Mouse (Mus musculus): ENCODE data around the gene Ptgr1. TPM values are rescaled to one million over a fixed set of nuclear protein-coding genes. Genes with fewer than 3 reads are reported as not detected.

Gene Ptgr1
- total and polyA plus RNA-seq, 2 experiments from 2014 or later, result 2.0 to 3.8 TPM

DNA sequence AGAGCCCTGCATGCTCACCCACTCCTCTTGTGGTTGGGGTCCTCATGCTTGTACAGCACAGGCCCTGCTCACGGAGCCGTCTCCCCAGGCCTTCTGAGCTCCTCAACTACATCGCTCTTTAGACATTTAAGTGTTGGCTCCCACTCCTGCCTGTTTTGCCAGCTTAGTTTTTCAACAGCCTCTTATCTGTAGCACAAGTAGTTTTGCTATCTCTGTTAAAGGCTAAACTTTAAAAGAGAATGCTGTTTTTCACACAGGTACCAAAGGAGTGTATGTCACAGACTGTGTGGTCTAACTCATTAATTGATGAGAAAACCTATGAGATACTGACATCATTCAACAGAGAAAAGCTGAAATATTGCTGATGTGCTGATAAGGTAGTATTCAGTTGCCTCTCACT lies 24.5 kb upstream of the Ptgr1 start:
- Histone ChIP-seq H3K4me2 (ENCODE audit: low read depth) (no peak overlapping the region), H3K27me3 (ENCODE audit: insufficient read depth, low read length) (no peaks in the 10 kb centered on the region), H3K36me3 (ENCODE audit: insufficient read depth) (no peaks in the 10 kb centered on the region), H3K4me1 (ENCODE audit: insufficient read depth) (no peaks in the 10 kb centered on the region), H3K27ac (ENCODE audit: low read depth, low read length) (no peak overlapping the region), H3K4me3 (ENCODE audit: low read depth, low read length) (no peak overlapping the region), H3K9ac (no peak overlapping the region), H3K9me3 (ENCODE audit: low read length) (no peaks in the 10 kb centered on the region)
- DNase-seq, result no peak
- TF ChIP-seq CTCF (IDR thresholded peaks at IDR 0.05; ENCODE audit: low read depth), result no peak
- 63% methylated on average over 3 of the region's 3 CpGs for WGBS
- ATAC-seq, result no peak

DNA sequence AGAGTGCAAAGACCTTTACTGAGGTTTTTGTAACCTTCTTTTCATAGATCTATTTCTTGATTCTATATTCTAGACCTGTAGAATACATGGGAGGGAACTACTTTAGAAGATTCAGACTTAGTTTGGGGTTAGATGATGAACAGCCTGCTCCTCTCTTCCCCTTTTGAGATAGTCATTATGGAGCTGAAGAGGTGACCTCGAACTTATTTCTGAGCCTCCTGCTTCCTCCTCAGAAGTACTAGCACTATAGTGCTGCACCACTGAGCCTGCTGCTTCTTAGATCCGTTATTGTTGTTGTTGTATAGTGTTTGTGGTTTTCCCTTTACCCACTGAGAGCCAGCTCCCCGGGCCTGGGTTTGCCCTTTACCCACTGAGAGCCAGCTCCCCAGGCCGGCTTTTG lies 22.8 kb upstream of the Ptgr1 start:
- Histone ChIP-seq H3K27me3 (ENCODE audit: insufficient read depth, low read length) (no peaks in the 10 kb centered on the region), H3K4me3 (ENCODE audit: low read depth, low read length) (no peak overlapping the region), H3K27ac (ENCODE audit: low read depth, low read length) (no peak overlapping the region), H3K36me3 (ENCODE audit: insufficient read depth) (no peaks in the 10 kb centered on the region), H3K9me3 (ENCODE audit: low read length) (no peaks in the 10 kb centered on the region), H3K9ac (no peak overlapping the region), H3K4me1 (ENCODE audit: insufficient read depth) (no peaks in the 10 kb centered on the region), H3K4me2 (ENCODE audit: low read depth) (no peak overlapping the region)
- TF ChIP-seq CTCF (IDR thresholded peaks at IDR 0.05; ENCODE audit: low read depth), result no peak
- no peak for ATAC-seq
- WGBS, result 67% methylated on average over 4 of the region's 4 CpGs
- DNase-seq, result no peak

DNA sequence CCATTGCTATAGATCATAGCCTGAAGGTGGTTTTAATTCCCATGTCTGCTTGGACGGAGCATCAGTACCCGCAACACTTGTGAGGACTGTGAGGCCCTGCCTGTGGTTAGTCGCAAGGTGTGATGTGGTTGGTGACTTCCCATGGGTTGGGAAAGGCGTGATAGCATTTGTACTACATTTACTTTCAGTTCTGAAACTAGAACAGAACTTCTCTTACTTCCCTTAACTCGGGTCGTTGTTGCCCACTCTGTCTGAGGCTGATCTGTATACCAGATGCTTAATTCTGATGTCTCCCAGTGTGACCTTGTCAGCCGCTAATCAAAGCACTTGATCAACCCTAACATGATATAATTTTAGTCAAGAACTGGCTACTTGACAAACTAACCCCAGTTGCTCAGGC lies 22.3 kb upstream of the Ptgr1 start:
- H3K4me1 ChIP-seq (ENCODE audit: insufficient read depth), result peaks cover 3% of the 10 kb centered on the region; the same call in 1 of the 2 replicates
- no peak overlapping the region for H3K4me2 ChIP-seq (ENCODE audit: low read depth)
- ATAC-seq (no peak), DNase-seq (no peak)
- no peaks in the 10 kb centered on the region for H3K36me3 ChIP-seq (ENCODE audit: insufficient read depth)
- TF ChIP-seq CTCF (IDR thresholded peaks at IDR 0.05; ENCODE audit: low read depth), result no peak
- no peaks in the 10 kb centered on the region for H3K27me3 ChIP-seq (ENCODE audit: insufficient read depth, low read length)
- H3K4me3 ChIP-seq (ENCODE audit: low read depth, low read length), result no peak overlapping the region
- no peak overlapping the region for H3K9ac ChIP-seq
- H3K27ac ChIP-seq (ENCODE audit: low read depth, low read length), result no peak overlapping the region
- WGBS, result 91% methylated on average over 7 of the region's 7 CpGs
- no peaks in the 10 kb centered on the region for H3K9me3 ChIP-seq (ENCODE audit: low read length)

DNA sequence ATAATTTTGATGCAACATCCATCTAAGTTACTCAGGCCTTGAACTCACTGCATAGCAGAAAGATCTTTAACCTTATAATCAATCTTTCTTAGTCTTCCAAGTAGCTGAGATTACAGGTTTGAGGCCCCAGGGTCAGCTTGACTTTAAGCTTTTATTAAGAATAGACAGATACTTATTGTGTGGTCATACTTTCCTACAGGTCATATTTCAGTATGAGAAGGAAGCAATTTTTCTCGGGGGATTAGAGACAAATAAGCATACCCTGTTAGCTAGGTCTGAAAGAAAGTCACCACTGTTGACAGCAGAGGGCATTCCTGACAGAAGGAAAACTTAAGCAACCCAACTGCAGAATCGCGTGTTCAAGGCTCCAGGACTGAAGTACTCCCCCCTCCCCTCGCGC lies 21.1 kb upstream of the Ptgr1 start:
- Histone ChIP-seq H3K9ac (no peak overlapping the region), H3K9me3 (ENCODE audit: low read length) (no peaks in the 10 kb centered on the region), H3K4me2 (ENCODE audit: low read depth) (no peak overlapping the region), H3K36me3 (ENCODE audit: insufficient read depth) (no peaks in the 10 kb centered on the region), H3K4me1 (ENCODE audit: insufficient read depth) (peaks cover 8% of the 10 kb centered on the region; the same call in 1 of the 2 replicates), H3K27me3 (ENCODE audit: insufficient read depth, low read length) (no peaks in the 10 kb centered on the region), H3K4me3 (ENCODE audit: low read depth, low read length) (no peak overlapping the region), H3K27ac (ENCODE audit: low read depth, low read length) (no peak overlapping the region)
- DNase-seq (no peak), ATAC-seq (no peak)
- WGBS, result 82% methylated on average over 5 of the region's 5 CpGs
- no peak for TF ChIP-seq CTCF (IDR thresholded peaks at IDR 0.05; ENCODE audit: low read depth)

DNA sequence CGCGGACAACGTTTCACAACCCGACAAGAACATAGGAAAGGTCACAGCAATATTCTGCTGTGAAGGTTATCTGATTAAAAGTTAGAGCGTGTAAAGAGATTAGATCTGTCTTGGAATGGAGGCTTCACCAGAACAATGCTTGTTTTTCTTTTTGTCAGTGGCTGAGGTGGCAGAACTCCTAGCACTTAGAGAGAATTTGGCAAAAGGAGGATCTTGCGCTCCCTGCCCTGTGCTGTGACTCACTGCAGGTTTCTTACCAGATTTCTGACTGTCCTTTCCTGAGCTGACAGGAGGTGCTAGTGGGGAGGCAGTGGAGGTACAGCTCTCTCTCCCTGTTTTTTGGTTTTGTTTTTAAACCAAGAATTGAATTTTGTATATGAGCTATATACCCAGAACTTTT lies 20.1 kb upstream of the Ptgr1 start:
- WGBS, result 75% methylated on average over 6 of the region's 6 CpGs
- TF ChIP-seq CTCF (IDR thresholded peaks at IDR 0.05; ENCODE audit: low read depth), result no peak

DNA sequence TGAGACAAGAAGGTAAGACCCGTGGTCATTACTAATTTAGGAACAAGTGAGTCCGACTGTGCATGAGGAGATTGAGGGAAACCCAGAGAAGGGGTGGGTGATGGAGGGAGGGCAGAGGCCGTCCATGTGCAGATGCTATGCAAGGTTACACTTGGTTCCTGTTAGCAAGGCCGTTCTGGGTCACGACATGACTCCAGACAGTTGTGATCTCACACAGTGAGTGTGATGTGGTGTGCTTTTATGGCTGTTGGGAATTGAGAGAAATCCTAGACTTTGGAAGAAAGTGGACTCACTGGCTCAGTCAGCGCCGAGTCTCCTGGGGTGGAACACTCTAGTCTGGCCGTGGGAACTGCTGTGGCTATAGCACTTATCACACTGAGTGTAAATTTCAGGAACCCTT lies 19.3 kb upstream of the Ptgr1 start:
- no peak overlapping the region for H3K9ac ChIP-seq
- H3K36me3 ChIP-seq (ENCODE audit: insufficient read depth), result no peaks in the 10 kb centered on the region
- TF ChIP-seq CTCF (IDR thresholded peaks at IDR 0.05; ENCODE audit: low read depth), result no peak
- 77% methylated on average over 8 of the region's 8 CpGs for WGBS
- no peak overlapping the region for H3K4me3 ChIP-seq (ENCODE audit: low read depth, low read length)
- H3K4me1 ChIP-seq (ENCODE audit: insufficient read depth), result peaks cover 8% of the 10 kb centered on the region; the same call in 1 of the 2 replicates
- H3K27me3 ChIP-seq (ENCODE audit: insufficient read depth, low read length), result no peaks in the 10 kb centered on the region
- H3K9me3 ChIP-seq (ENCODE audit: low read length), result no peaks in the 10 kb centered on the region
- ATAC-seq (no peak), DNase-seq (no peak)
- no peak overlapping the region for H3K27ac ChIP-seq (ENCODE audit: low read depth, low read length)
- no peak overlapping the region for H3K4me2 ChIP-seq (ENCODE audit: low read depth)

More for the DNA sequence above, 20.1 kb upstream of the Ptgr1 start:
- Histone ChIP-seq H3K4me2 (ENCODE audit: low read depth) (no peak overlapping the region), H3K4me1 (ENCODE audit: insufficient read depth) (peaks cover 8% of the 10 kb centered on the region; the same call in 1 of the 2 replicates), H3K9ac (no peak overlapping the region), H3K27ac (ENCODE audit: low read depth, low read length) (no peak overlapping the region), H3K4me3 (ENCODE audit: low read depth, low read length) (no peak overlapping the region), H3K36me3 (ENCODE audit: insufficient read depth) (no peaks in the 10 kb centered on the region), H3K9me3 (ENCODE audit: low read length) (no peaks in the 10 kb centered on the region), H3K27me3 (ENCODE audit: insufficient read depth, low read length) (no peaks in the 10 kb centered on the region)
- no peak for ATAC-seq
- no peak for DNase-seq

DNA sequence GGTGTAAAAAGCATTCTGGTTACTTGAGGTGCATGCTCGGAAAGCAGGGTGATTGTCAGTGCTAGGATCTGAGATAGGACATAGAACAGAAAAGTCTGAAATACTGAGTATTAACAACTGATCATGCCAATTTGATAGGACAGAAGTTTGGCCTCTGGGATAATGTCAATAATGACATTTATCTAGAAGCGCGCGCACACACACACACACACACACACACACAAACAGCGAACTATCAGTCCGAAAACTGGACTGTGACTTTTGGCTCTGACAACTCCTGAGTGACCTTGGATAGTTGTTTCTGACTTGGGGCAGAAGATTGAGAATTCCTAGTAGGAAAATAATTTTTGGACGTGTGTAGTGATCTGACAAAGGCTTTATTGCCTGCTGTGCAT lies 16.9 kb upstream of the Ptgr1 start:
- H3K36me3 ChIP-seq (ENCODE audit: insufficient read depth), result no peaks in the 10 kb centered on the region
- no peak for ATAC-seq
- H3K9me3 ChIP-seq (ENCODE audit: low read length), result no peaks in the 10 kb centered on the region
- peaks cover 8% of the 10 kb centered on the region; the same call in 1 of the 2 replicates for H3K4me1 ChIP-seq (ENCODE audit: insufficient read depth)
- TF ChIP-seq CTCF (IDR thresholded peaks at IDR 0.05; ENCODE audit: low read depth), result no peak
- H3K4me3 ChIP-seq (ENCODE audit: low read depth, low read length), result peak overlapping the region; percentile 72
- no peak overlapping the region; the same call in 1 of the 2 replicates for H3K27ac ChIP-seq (ENCODE audit: low read depth, low read length)
- peak overlapping the region; percentile 93 for H3K4me2 ChIP-seq (ENCODE audit: low read depth)
- H3K9ac ChIP-seq, result peak overlapping the region; percentile 76
- 35% methylated on average over 7 of the region's 7 CpGs for WGBS
- no peaks in the 10 kb centered on the region for H3K27me3 ChIP-seq (ENCODE audit: insufficient read depth, low read length)
- DNase-seq, result no peak
